Comparison of ENCODE assay signal across 19 mouse cellular contexts in the genomic region with DNA sequence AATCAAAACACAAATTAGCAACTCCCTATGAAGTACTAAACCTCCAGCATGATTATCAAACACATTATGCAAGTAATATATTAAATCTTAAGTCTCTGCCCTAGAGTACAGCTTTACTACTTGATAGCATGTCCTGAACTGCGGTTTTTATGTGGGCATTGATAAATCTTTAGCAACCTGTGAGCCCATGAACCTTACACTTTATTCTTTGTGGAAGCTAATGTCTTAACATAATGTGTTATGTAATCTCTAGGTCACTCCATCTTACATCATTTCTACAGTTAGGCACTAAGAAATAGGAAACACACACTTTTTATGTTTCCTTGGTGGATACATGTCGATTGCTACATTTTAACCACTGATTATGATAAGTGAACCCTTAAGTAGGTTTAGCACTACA.
DNase-seq lines count a peak whose midpoint lies in the region; ATAC-seq and TF ChIP-seq lines count a peak whose summit lies in the region.
"Had no signal": no experiment of that assay in that cellular context is flagged by ENCODE, and none has a peak within 500 bp of the region (broad histone marks: within the 10 kb centered on the region; RNA-seq: fewer than 3 reads in every experiment).

No protein-coding gene starts in this region.

- no peaks in the 10 kb centered on the region for H3K4me1 ChIP-seq in neural tube, embryonic 13.5 days (replicated peaks)
- H3K4me1 ChIP-seq in intestine, embryonic 15.5 days (replicated peaks): no peaks in the 10 kb centered on the region
- H3K4me1 ChIP-seq in hindbrain, postnatal 0 days (ENCODE audit: insufficient read depth, low read length): no peaks in the 10 kb centered on the region
- H3K4me1 ChIP-seq: embryonic facial prominence, embryonic 10.5 days; forebrain, embryonic 13.5 days; hindbrain, embryonic 10.5 days had no signal

- no peaks in the 10 kb centered on the region for H3K36me3 ChIP-seq in neural tube, embryonic 13.5 days
- H3K36me3 ChIP-seq in intestine, embryonic 15.5 days: no peaks in the 10 kb centered on the region
- H3K36me3 ChIP-seq in hindbrain, postnatal 0 days (ENCODE audit: insufficient read depth, low read length): no peaks in the 10 kb centered on the region
- H3K36me3 ChIP-seq: embryonic facial prominence, embryonic 10.5 days; hindbrain, embryonic 10.5 days had no signal

- 71% methylated on average over 2 of the region's 2 CpGs for WGBS in neural tube, embryonic 13.5 days
- WGBS in intestine, embryonic 15.5 days: 80% methylated on average over 2 of the region's 2 CpGs
- WGBS in hindbrain, postnatal 0 days: 81% methylated on average over 2 of the region's 2 CpGs

- no peak for TF ChIP-seq CTCF in hindbrain, postnatal 0 days (IDR thresholded peaks at IDR 0.05; ENCODE audit: low read depth)

- no peak overlapping the region for H3K4me2 ChIP-seq in neural tube, embryonic 13.5 days
- H3K4me2 ChIP-seq in intestine, embryonic 15.5 days (replicated peaks): no peak overlapping the region
- H3K4me2 ChIP-seq in hindbrain, postnatal 0 days (ENCODE audit: low read depth, low read length): no peak overlapping the region
- H3K4me2 ChIP-seq: forebrain, embryonic 13.5 days; hindbrain, embryonic 14.5 days had no signal

- H3K9ac ChIP-seq in neural tube, embryonic 13.5 days: no peak overlapping the region
- no peak overlapping the region for H3K9ac ChIP-seq in intestine, embryonic 15.5 days
- no peak overlapping the region for H3K9ac ChIP-seq in hindbrain, postnatal 0 days (replicated peaks; ENCODE audit: low read length)
- H3K9ac ChIP-seq: forebrain, embryonic 13.5 days; forebrain, postnatal 0 days; hindbrain, embryonic 14.5 days had no signal

- no peak overlapping the region for H3K4me3 ChIP-seq in neural tube, embryonic 13.5 days
- H3K4me3 ChIP-seq in intestine, embryonic 15.5 days (replicated peaks): no peak overlapping the region
- H3K4me3 ChIP-seq in hindbrain, postnatal 0 days (ENCODE audit: low read length): no peak overlapping the region
- H3K4me3 ChIP-seq: embryonic facial prominence, embryonic 10.5 days; forebrain, embryonic 13.5 days; hindbrain, embryonic 10.5 days had no signal

- H3K9me3 ChIP-seq in neural tube, embryonic 13.5 days: no peaks in the 10 kb centered on the region
- no peaks in the 10 kb centered on the region for H3K9me3 ChIP-seq in intestine, embryonic 15.5 days
- no peaks in the 10 kb centered on the region for H3K9me3 ChIP-seq in hindbrain, postnatal 0 days (ENCODE audit: low read length)
- H3K9me3 ChIP-seq: embryonic facial prominence, embryonic 10.5 days; forebrain, embryonic 13.5 days; hindbrain, embryonic 10.5 days had no signal

- peak; percentile 40; the same call in 1 of the 2 replicates for ATAC-seq in neural tube, embryonic 13.5 days (ENCODE audit: low read depth)
- peak; percentile 39; the same call in 1 of the 2 replicates for ATAC-seq in intestine, embryonic 15.5 days
- peak; percentile 98 for ATAC-seq in megakaryocyte progenitor cell, adult 5-6 weeks (replicated peaks; ENCODE audit: poor library complexity)
- ATAC-seq in hindbrain, postnatal 0 days: no peak
- ATAC-seq: forebrain, embryonic 13.5 days; forebrain, postnatal 0 days had no signal

- H3K27ac ChIP-seq in neural tube, embryonic 13.5 days (replicated peaks): no peak overlapping the region
- no peak overlapping the region for H3K27ac ChIP-seq in intestine, embryonic 15.5 days
- no peak overlapping the region for H3K27ac ChIP-seq in hindbrain, postnatal 0 days
- H3K27ac ChIP-seq: embryonic facial prominence, embryonic 10.5 days; forebrain, embryonic 13.5 days; hindbrain, embryonic 10.5 days; hindbrain, embryonic 14.5 days had no signal

- no peak for DNase-seq in neural tube, embryonic 10.5 days (ENCODE audit: extremely low spot score, low spot score)
- DNase-seq in adrenal gland, postnatal 25 days: no peak
- no peak for DNase-seq in hindbrain, postnatal 0 days (ENCODE audit: low spot score)
- DNase-seq in urinary bladder, postnatal 14 days (ENCODE audit: low spot score): no peak
- DNase-seq: adrenal gland, postnatal 10 days; cerebellum, adult 11-12 months; cerebellum, adult 9-11 months; cerebellum, postnatal 36 days; forebrain, postnatal 0 days; gastrocnemius, postnatal 25 days; heart, adult 11 months; heart, postnatal 14 days had no signal

- H3K27me3 ChIP-seq in neural tube, embryonic 13.5 days: no peaks in the 10 kb centered on the region
- H3K27me3 ChIP-seq in intestine, embryonic 15.5 days (replicated peaks): no peaks in the 10 kb centered on the region
- no peaks in the 10 kb centered on the region for H3K27me3 ChIP-seq in hindbrain, postnatal 0 days (ENCODE audit: insufficient read depth, low read length)
- H3K27me3 ChIP-seq: forebrain, embryonic 13.5 days had no signal
